Mouse (Mus musculus) MEL (cell line): ENCODE results near the gene Amotl1. TPM values are rescaled to one million over a fixed set of nuclear protein-coding genes. Genes with fewer than 3 reads are reported as not detected.
"Not testable (repeated sequence)": the region's sequence is repeated elsewhere in the genome, so short reads cannot be mapped to it uniquely, and the experiment has no call there.

Experiments used
- DNase-seq: peaks from one replicate; pipeline ENCODE4 v3.0.0; 2011; ENCODE audit warnings: low read depth, low spot score
- H3K27ac ChIP-seq: 2 replicates; pipeline ENCODE4 v1.5.1; 2012; ENCODE audit warnings: low read depth, mild to moderate bottlenecking, control low read depth, low read length, moderate library complexity; ENCODE audit not compliant: control insufficient read depth
- H3K27me3 ChIP-seq, 2 experiments: fragments of 150-350 bp in 1 of 2; sonication (generic) in 1 of 2; 2 replicates each; pipeline ENCODE4 v1.6.1; 2012; ENCODE audit warnings: low read length in 2 of 2, mild to moderate bottlenecking in 2 of 2, improper control_type of control experiment in 1 of 2, moderate library complexity in 1 of 2; ENCODE audit not compliant: insufficient read depth in 2 of 2, control insufficient read depth in 1 of 2
- H3K36me3 ChIP-seq, 2 experiments: 2 replicates each; pipeline ENCODE4 v1.6.1; 2012 to 2014; ENCODE audit warnings: low read length in 2 of 2, improper control_type of control experiment in 1 of 2, inconsistent platforms in 1 of 2, mild to moderate bottlenecking in 1 of 2; ENCODE audit not compliant: insufficient read depth in 2 of 2, control insufficient read depth in 1 of 2
- H3K4me1 ChIP-seq, 2 experiments: fragments of 150-350 bp in 1 of 2; sonication (generic) in 1 of 2; 2 replicates each; pipeline ENCODE4 v1.6.1; 2012; ENCODE audit warnings: low read length in 2 of 2, improper control_type of control experiment in 1 of 2, mild to moderate bottlenecking in 1 of 2; ENCODE audit not compliant: insufficient read depth in 2 of 2, control insufficient read depth in 1 of 2
- H3K4me3 ChIP-seq, 2 experiments: fragments of 150-350 bp in 1 of 2; sonication (generic) in 1 of 2; 2 replicates each; pipeline ENCODE4 v1.5.1; 2012; ENCODE audit warnings: low read depth in 2 of 2, low read length in 2 of 2, mild to moderate bottlenecking in 2 of 2, moderate library complexity in 2 of 2, control low read depth in 1 of 2, improper control_type of control experiment in 1 of 2; ENCODE audit not compliant: control insufficient read depth in 1 of 2, insufficient read depth in 1 of 2
- H3K79me2 ChIP-seq: 2 replicates; pipeline ENCODE4 v1.6.1; 2012; ENCODE audit warnings: mild to moderate bottlenecking, low read length, moderate library complexity; ENCODE audit not compliant: control insufficient read depth, poor library complexity, insufficient read depth
- H3K9ac ChIP-seq: 2 replicates; pipeline ENCODE4 v1.6.1; 2012; ENCODE audit warnings: low read depth, mild to moderate bottlenecking, control low read depth, low read length, moderate library complexity; ENCODE audit not compliant: control insufficient read depth, poor library complexity, severe bottlenecking
- H3K9me3 ChIP-seq: fragments of 150-350 bp; sonication (generic); replicated peaks from 2 replicates; pipeline ENCODE4 v1.6.1; 2012; ENCODE audit warnings: mild to moderate bottlenecking, low read length, improper control_type of control experiment, moderate library complexity; ENCODE audit not compliant: insufficient read depth
- CHD1 ChIP-seq: IDR thresholded peaks from 2 replicates; pipeline ENCODE4 v1.6.1; 2012; ENCODE audit warnings: low read depth, mild to moderate bottlenecking, inconsistent platforms, low read length, improper control_type of control experiment
- ELF1 ChIP-seq: IDR thresholded peaks from 2 replicates; pipeline ENCODE4 v1.6.1; 2014; ENCODE audit warnings: low read depth, mild to moderate bottlenecking, inconsistent platforms, low read length, improper control_type of control experiment, moderate library complexity
- ETS1 ChIP-seq: IDR thresholded peaks from 2 replicates; pipeline ENCODE4 v1.6.1; 2012; ENCODE audit warnings: low read depth, mild to moderate bottlenecking, inconsistent platforms, low read length, improper control_type of control experiment, moderate library complexity
- HCFC1 ChIP-seq: IDR thresholded peaks from 2 replicates; pipeline ENCODE4 v1.6.1; 2012; ENCODE audit warnings: low read depth, mild to moderate bottlenecking, inconsistent platforms, low read length, improper control_type of control experiment, moderate library complexity
- JUND ChIP-seq: IDR thresholded peaks from 2 replicates; pipeline ENCODE4 v1.6.1; 2011; ENCODE audit warnings: low read depth, mild to moderate bottlenecking, improper control_type of control experiment, low read length
- KAT2A ChIP-seq: conservative IDR thresholded peaks from 2 replicates; pipeline ENCODE4 v1.6.1; 2012; ENCODE audit warnings: low read depth, low read length, improper control_type of control experiment, inconsistent platforms
- MEF2A ChIP-seq: IDR thresholded peaks from 2 replicates; pipeline ENCODE4 v1.6.1; 2014; ENCODE audit warnings: low read depth, mild to moderate bottlenecking, inconsistent platforms, low read length, improper control_type of control experiment; ENCODE audit not compliant: poor library complexity, insufficient replicate concordance, severe bottlenecking; ENCODE audit errors: extremely low read depth
- NRF1 ChIP-seq: IDR thresholded peaks from 2 replicates; pipeline ENCODE4 v1.6.1; 2014; ENCODE audit warnings: low read depth, mild to moderate bottlenecking, inconsistent platforms, low read length, improper control_type of control experiment, moderate library complexity; ENCODE audit not compliant: poor library complexity, insufficient read depth, severe bottlenecking
- TAL1 ChIP-seq: IDR thresholded peaks from 2 replicates; pipeline ENCODE4 v1.6.1; 2012; ENCODE audit warnings: mild to moderate bottlenecking, inconsistent platforms, low read length, moderate library complexity, mixed read lengths
- TCF12 ChIP-seq: IDR thresholded peaks from 2 replicates; pipeline ENCODE4 v1.6.1; 2014; ENCODE audit warnings: low read depth, mild to moderate bottlenecking, inconsistent platforms, low read length, improper control_type of control experiment, moderate library complexity
- USF1 ChIP-seq: IDR thresholded peaks from 2 replicates; pipeline ENCODE4 v1.6.1; 2014; ENCODE audit warnings: low read depth, mild to moderate bottlenecking, inconsistent platforms, low read length, improper control_type of control experiment, moderate library complexity
- polyA plus RNA-seq, 2 experiments: library from polyadenylated mRNA; stranded (reverse) in 1 of 2; unstranded in 1 of 2; fragments of >175 nt in 1 of 2; fragments of >200 nt in 1 of 2; gene quantifications; 2 replicates each; pipeline versions ENCODE4 v1.2.1 to v1.2.4; 2012; ENCODE audit warnings: low replicate concordance in 2 of 2, low read depth in 1 of 2; ENCODE audit not compliant: insufficient read length in 2 of 2, insufficient read depth in 1 of 2, missing spikeins in 1 of 2
- total RNA-seq: library from RNA; depleted of rRNA; stranded (reverse); fragments of 300-350 nt; gene quantifications from 2 replicates; pipeline ENCODE4 v1.2.3, GENCODE M21; 2012

The Amotl1 gene
- total and polyA plus RNA-seq, 3 experiments, result 7.4 to 9.3 TPM; not detected in 1

GRCm38 (mm10) chr9:14578960-14579359 lies 65.9 kb downstream of the Amotl1 start:
- no peak overlapping the region for H3K4me3 ChIP-seq
- no peaks in the 10 kb centered on the region for H3K79me2 ChIP-seq
- no peaks in the 10 kb centered on the region for H3K27me3 ChIP-seq
- no peak overlapping the region for H3K27ac ChIP-seq
- no peak for TF ChIP-seq CHD1
- peak; percentile 74; the same call in 1 of the 2 replicates for TF ChIP-seq MEF2A
- H3K36me3 ChIP-seq, result peaks cover 0 to 7% of the 10 kb centered on the region in 2 experiments; a peak in 1 of 4 replicates
- H3K4me1 ChIP-seq, result peaks cover 6 to 11% of the 10 kb centered on the region in 2 experiments; a peak in 3 of 4 replicates
- H3K9me3 ChIP-seq, result no peaks in the 10 kb centered on the region
- DNase-seq, result no peak
- H3K9ac ChIP-seq, result no peak overlapping the region

- H3K9ac ChIP-seq, H3K79me2 ChIP-seq, H3K36me3 ChIP-seq, H3K4me3 ChIP-seq, H3K27me3 ChIP-seq, H3K27ac ChIP-seq, H3K9me3 ChIP-seq: not testable (repeated sequence)
- H3K4me1 ChIP-seq, result peaks cover 6 to 11% of the 10 kb centered on the region in 2 experiments; a peak in 3 of 4 replicates
- TF ChIP-seq KAT2A (peak; percentile 31; the same call in 1 of the 2 replicates), TCF12 (peak; percentile 43; the same call in 1 of the 2 replicates), NRF1 (peak; percentile 7; the same call in 1 of the 2 replicates), ETS1 (peak; percentile 26; the same call in 1 of the 2 replicates)
- DNase-seq, result peak; percentile 51
Observed at GRCm38 (mm10) chr9:14576359-14576758, 68.5 kb downstream of the Amotl1 start.

- Histone ChIP-seq H3K27me3 (no peaks in the 10 kb centered on the region), H3K9ac (no peak overlapping the region), H3K4me1 (peaks cover 16 to 21% of the 10 kb centered on the region in 2 experiments), H3K79me2 (no peaks in the 10 kb centered on the region), H3K27ac (no peak overlapping the region), H3K4me3 (no peak overlapping the region), H3K9me3 (no peaks in the 10 kb centered on the region), H3K36me3 (peaks cover 0 to 21% of the 10 kb centered on the region in 2 experiments; a peak in 2 of 4 replicates)
- DNase-seq, result peak; percentile 76
- TF ChIP-seq JUND, result no peak
- TF ChIP-seq TAL1, result no peak
- peak; percentile 68; the same call in 1 of the 2 replicates for TF ChIP-seq ELF1
- TF ChIP-seq USF1, result peak; percentile 44; the same call in 1 of the 2 replicates
- no peak for TF ChIP-seq HCFC1
Observed at GRCm38 (mm10) chr9:14574760-14575399, 70.0 kb downstream of the Amotl1 start.
